Mouse (Mus musculus): ENCODE data around the gene Ddah1. TPM values are rescaled to one million over a fixed set of nuclear protein-coding genes. Genes with fewer than 3 reads are reported as not detected.

Ddah1 gene
- polyA plus RNA-seq, 1 experiment: not detected

GRCm38 (mm10) chr3:145925506-145925905 lies 167.0 kb downstream of the Ddah1 start:
- Histone ChIP-seq H3K9me3 (no peaks in the 10 kb centered on the region), H3K4me3 (replicated peaks) (peak overlapping the region; percentile 98), H3K27me3 (replicated peaks) (no peaks in the 10 kb centered on the region), H3K36me3 (replicated peaks; ENCODE audit: low read length) (peaks cover 39% of the 10 kb centered on the region), H3K4me1 (peaks cover 75% of the 10 kb centered on the region)
- no peak for TF ChIP-seq GATA1 (IDR thresholded peaks at IDR 0.05; ENCODE audit: borderline replicate concordance, low read length)
- TF ChIP-seq FLI1 (IDR thresholded peaks at IDR 0.05; ENCODE audit: low read length): no peak

DNA sequence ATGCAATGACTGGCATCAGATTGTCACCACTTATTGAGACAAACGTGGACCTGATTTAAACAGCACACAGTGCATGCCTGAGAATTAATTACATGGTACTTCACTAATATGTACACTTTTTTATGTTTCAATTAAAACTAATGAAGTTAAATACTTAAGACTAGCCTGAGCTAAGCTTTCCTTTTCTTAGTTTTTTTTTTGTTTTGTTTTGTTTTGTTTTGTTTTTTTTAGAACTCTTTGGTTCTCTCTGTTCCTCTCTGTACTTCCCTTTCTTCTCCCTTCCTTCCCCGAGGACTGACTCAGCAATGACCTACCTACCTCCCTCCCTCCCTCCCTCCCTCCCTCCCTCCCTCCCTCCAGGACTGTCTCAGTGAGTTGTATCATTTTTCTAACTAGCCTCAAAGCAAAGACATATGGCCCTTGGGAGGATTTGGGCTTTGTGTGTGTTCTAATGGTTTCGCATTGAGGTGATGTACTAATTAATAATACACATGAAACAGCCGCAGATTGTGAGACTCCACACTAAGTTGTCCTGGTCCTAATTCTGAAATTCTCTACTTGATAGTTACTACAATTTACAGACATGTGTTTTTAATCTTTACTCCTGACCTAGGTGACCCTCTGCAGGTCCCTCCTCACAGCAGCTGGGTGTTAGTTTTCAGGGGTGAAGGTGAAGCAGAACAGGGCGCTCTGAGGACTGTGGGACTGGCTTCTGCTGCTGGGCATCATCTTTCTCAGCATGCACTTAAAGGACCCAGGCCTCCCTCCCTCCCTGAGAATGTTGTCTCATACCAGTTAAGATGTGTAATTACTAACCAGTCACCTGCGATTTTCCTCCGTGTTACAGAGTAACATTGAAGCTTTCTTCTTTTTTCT lies 171.3 kb downstream of the Ddah1 start:
- Histone ChIP-seq H3K27me3 (replicated peaks) (no peaks in the 10 kb centered on the region), H3K9me3 (no peaks in the 10 kb centered on the region), H3K4me1 (peaks cover 91% of the 10 kb centered on the region), H3K36me3 (replicated peaks; ENCODE audit: low read length) (peaks cover 77% of the 10 kb centered on the region), H3K4me3 (replicated peaks) (peak overlapping the region; percentile 59)
- no peak for TF ChIP-seq FLI1 (IDR thresholded peaks at IDR 0.05; ENCODE audit: low read length)
- TF ChIP-seq GATA1 (IDR thresholded peaks at IDR 0.05; ENCODE audit: borderline replicate concordance, low read length): no peak

GRCm38 (mm10) chr3:145933845-145934244 lies 175.4 kb downstream of the Ddah1 start:
- Histone ChIP-seq H3K27me3 (replicated peaks) (no peaks in the 10 kb centered on the region), H3K36me3 (replicated peaks; ENCODE audit: low read length) (peaks cover 65% of the 10 kb centered on the region), H3K4me3 (replicated peaks) (peak overlapping the region; percentile 72), H3K4me1 (peaks cover 66% of the 10 kb centered on the region), H3K9me3 (no peaks in the 10 kb centered on the region)
- TF ChIP-seq GATA1 (IDR thresholded peaks at IDR 0.05; ENCODE audit: borderline replicate concordance, low read length) (no peak), FLI1 (IDR thresholded peaks at IDR 0.05; ENCODE audit: low read length) (no peak)

GRCm38 (mm10) chr3:145937505-145938404 lies 179.3 kb downstream of the Ddah1 start, which contains the start of gene 2410004B18Rik:
TSS of gene 2410004B18Rik (plus strand) at chr3:145938014.
- peak; percentile 72; the same call in 1 of the 2 replicates for TF ChIP-seq FLI1 (IDR thresholded peaks at IDR 0.05; ENCODE audit: low read length)
- no peak for TF ChIP-seq GATA1 (IDR thresholded peaks at IDR 0.05; ENCODE audit: borderline replicate concordance, low read length)
- Histone ChIP-seq H3K4me1 (peaks cover 72% of the 10 kb centered on the region), H3K4me3 (replicated peaks) (peak within 1 kb of the TSS; percentile 96), H3K27me3 (replicated peaks) (no peaks in the 10 kb centered on the region), H3K9me3 (no peaks in the 10 kb centered on the region), H3K36me3 (replicated peaks; ENCODE audit: low read length) (peaks cover 60% of the 10 kb centered on the region)

- Histone ChIP-seq H3K27me3 (replicated peaks) (no peaks in the 10 kb centered on the region), H3K9me3 (no peaks in the 10 kb centered on the region), H3K4me1 (peaks cover 64% of the 10 kb centered on the region), H3K4me3 (replicated peaks) (peak overlapping the region; percentile 96), H3K36me3 (replicated peaks; ENCODE audit: low read length) (peaks cover 60% of the 10 kb centered on the region)
- no peak for TF ChIP-seq GATA1 (IDR thresholded peaks at IDR 0.05; ENCODE audit: borderline replicate concordance, low read length)
These were observed 180.2 kb downstream of the Ddah1 start for GRCm38 (mm10) chr3:145938405-145939349.

GRCm38 (mm10) chr3:145939402-145939801 lies 180.9 kb downstream of the Ddah1 start:
- H3K36me3 ChIP-seq (replicated peaks; ENCODE audit: low read length): peaks cover 65% of the 10 kb centered on the region

GRCm38 (mm10) chr3:145939971-145940370 lies 181.5 kb downstream of the Ddah1 start:
- H3K27me3 ChIP-seq (replicated peaks): no peaks in the 10 kb centered on the region
- peaks cover 65% of the 10 kb centered on the region for H3K36me3 ChIP-seq (replicated peaks; ENCODE audit: low read length)
- H3K4me3 ChIP-seq (replicated peaks): no peak overlapping the region
- TF ChIP-seq GATA1 (IDR thresholded peaks at IDR 0.05; ENCODE audit: borderline replicate concordance, low read length): no peak
- no peak for TF ChIP-seq FLI1 (IDR thresholded peaks at IDR 0.05; ENCODE audit: low read length)
- no peaks in the 10 kb centered on the region for H3K9me3 ChIP-seq
- peaks cover 53% of the 10 kb centered on the region for H3K4me1 ChIP-seq

More at GRCm38 (mm10) chr3:145939402-145939801, 180.9 kb downstream of the Ddah1 start:
- Histone ChIP-seq H3K9me3 (no peaks in the 10 kb centered on the region), H3K27me3 (replicated peaks) (no peaks in the 10 kb centered on the region), H3K4me1 (peaks cover 57% of the 10 kb centered on the region), H3K4me3 (replicated peaks) (peak overlapping the region; percentile 96)
- TF ChIP-seq GATA1 (IDR thresholded peaks at IDR 0.05; ENCODE audit: borderline replicate concordance, low read length) (no peak), FLI1 (IDR thresholded peaks at IDR 0.05; ENCODE audit: low read length) (no peak)

- Histone ChIP-seq H3K36me3 (replicated peaks; ENCODE audit: low read length) (peaks cover 58% of the 10 kb centered on the region), H3K27me3 (replicated peaks) (no peaks in the 10 kb centered on the region), H3K9me3 (no peaks in the 10 kb centered on the region), H3K4me3 (replicated peaks) (peak overlapping the region; percentile 31), H3K4me1 (peaks cover 65% of the 10 kb centered on the region)
- TF ChIP-seq FLI1 (IDR thresholded peaks at IDR 0.05; ENCODE audit: low read length): no peak
- TF ChIP-seq GATA1 (IDR thresholded peaks at IDR 0.05; ENCODE audit: borderline replicate concordance, low read length): no peak
These were observed 183.5 kb downstream of the Ddah1 start for GRCm38 (mm10) chr3:145941971-145942370.

Other genes starting within 250 kb of the Ddah1 start
- gene Znhit6, start 182.5 kb upstream of the Ddah1 start, polyA plus RNA-seq (2012; ENCODE audit: insufficient read depth, low replicate concordance): 6.5 TPM in 1 of 2 replicates, not detected in the other
- 0.22 and 2.2 TPM in 2 replicates for gene Ccn1, start 108.7 kb upstream of the Ddah1 start, polyA plus RNA-seq (2012; ENCODE audit: insufficient read depth, low replicate concordance)
- gene Bcl10, start 164.1 kb downstream of the Ddah1 start, polyA plus RNA-seq (2012; ENCODE audit: insufficient read depth, low replicate concordance): 13.7 and 17.2 TPM in 2 replicates
- 30.4 and 32.2 TPM in 2 replicates for gene 2410004B18Rik, start 179.3 kb downstream of the Ddah1 start, polyA plus RNA-seq (2012; ENCODE audit: insufficient read depth, low replicate concordance)
- gene Syde2, start 229.2 kb downstream of the Ddah1 start, polyA plus RNA-seq (2012; ENCODE audit: insufficient read depth, low replicate concordance): 0.03 TPM in 1 of 2 replicates, not detected in the other

Measured in megakaryocyte, embryonic 14.5 days (primary cell).